Mouse (Mus musculus): ENCODE measurements around the gene Pole2. TPM values are rescaled to one million over a fixed set of nuclear protein-coding genes. Genes with fewer than 3 reads are reported as not detected.
A peak's percentile ranks its signal among the peaks of the same experiment; 100 is the strongest.

Pole2 gene
- 1.9 TPM in 2 replicates for polyA plus RNA-seq (2012; rRNA removed)

- Histone ChIP-seq H3K4me3 (ENCODE audit: insufficient read depth, low read depth, low read length) (peak within 1 kb of the TSS; percentile 70), H3K36me3 (ENCODE audit: control insufficient read depth, insufficient read depth, low read length) (no peaks in the 10 kb centered on the region), H3K4me1 (ENCODE audit: control insufficient read depth, insufficient read depth, low read length) (no peaks in the 10 kb centered on the region), H3K27ac (ENCODE audit: insufficient read depth, low read depth, low read length) (peak within 1 kb of the TSS; percentile 24; the same call in 1 of the 2 replicates), H3K27me3 (replicated peaks; ENCODE audit: control insufficient read depth, insufficient read depth, low read length) (no peaks in the 10 kb centered on the region)
- under 1% methylated on average over 37 of the region's 37 CpGs for WGBS
- peak; percentile 92 for DNase-seq
- TF ChIP-seq CTCF (conservative IDR thresholded peaks at IDR 0.05; ENCODE audit: insufficient read depth, insufficient read length, low read depth, low read length) (no peak), POLR2A (IDR thresholded peaks at IDR 0.05; ENCODE audit: low read depth, low read length) (no peak)
These were observed at the start of gene Pole2 for GRCm38 (mm10) chr12:69227776-69228466. Gene Pole2, minus strand, starts transcription at chr12:69228195.

- WGBS: 89% methylated on average over 2 of the region's 2 CpGs
- DNase-seq: no peak
- TF ChIP-seq CTCF (conservative IDR thresholded peaks at IDR 0.05; ENCODE audit: insufficient read depth, insufficient read length, low read depth, low read length): no peak
- TF ChIP-seq POLR2A (IDR thresholded peaks at IDR 0.05; ENCODE audit: low read depth, low read length): no peak
- H3K27me3 ChIP-seq (replicated peaks; ENCODE audit: control insufficient read depth, insufficient read depth, low read length): no peaks in the 10 kb centered on the region
- H3K4me1 ChIP-seq (ENCODE audit: control insufficient read depth, insufficient read depth, low read length): no peaks in the 10 kb centered on the region
- H3K27ac ChIP-seq (ENCODE audit: insufficient read depth, low read depth, low read length): no peak overlapping the region
- H3K4me3 ChIP-seq (ENCODE audit: insufficient read depth, low read depth, low read length): no peak overlapping the region
- no peaks in the 10 kb centered on the region for H3K36me3 ChIP-seq (ENCODE audit: control insufficient read depth, insufficient read depth, low read length)
These were observed 41.0 kb upstream of the Pole2 start for GRCm38 (mm10) chr12:69268956-69269355.

GRCm38 (mm10) chr12:69267956-69268632, 40.1 kb upstream of the Pole2 start:
- no peak for DNase-seq
- Histone ChIP-seq H3K27me3 (replicated peaks; ENCODE audit: control insufficient read depth, insufficient read depth, low read length) (no peaks in the 10 kb centered on the region), H3K36me3 (ENCODE audit: control insufficient read depth, insufficient read depth, low read length) (no peaks in the 10 kb centered on the region), H3K4me3 (ENCODE audit: insufficient read depth, low read depth, low read length) (no peak overlapping the region), H3K27ac (ENCODE audit: insufficient read depth, low read depth, low read length) (no peak overlapping the region), H3K4me1 (ENCODE audit: control insufficient read depth, insufficient read depth, low read length) (no peaks in the 10 kb centered on the region)
- WGBS: 78% methylated on average over 11 of the region's 11 CpGs
- no peak for TF ChIP-seq POLR2A (IDR thresholded peaks at IDR 0.05; ENCODE audit: low read depth, low read length)
- no peak for TF ChIP-seq CTCF (conservative IDR thresholded peaks at IDR 0.05; ENCODE audit: insufficient read depth, insufficient read length, low read depth, low read length)

GRCm38 (mm10) chr12:69265031-69265430, 37.0 kb upstream of the Pole2 start:
- Histone ChIP-seq H3K27ac (ENCODE audit: insufficient read depth, low read depth, low read length) (no peak overlapping the region), H3K36me3 (ENCODE audit: control insufficient read depth, insufficient read depth, low read length) (no peaks in the 10 kb centered on the region), H3K4me3 (ENCODE audit: insufficient read depth, low read depth, low read length) (no peak overlapping the region), H3K4me1 (ENCODE audit: control insufficient read depth, insufficient read depth, low read length) (no peaks in the 10 kb centered on the region), H3K27me3 (replicated peaks; ENCODE audit: control insufficient read depth, insufficient read depth, low read length) (no peaks in the 10 kb centered on the region)
- TF ChIP-seq POLR2A (IDR thresholded peaks at IDR 0.05; ENCODE audit: low read depth, low read length) (no peak), CTCF (conservative IDR thresholded peaks at IDR 0.05; ENCODE audit: insufficient read depth, insufficient read length, low read depth, low read length) (no peak)
- DNase-seq: no peak
- 87% methylated on average over 3 of the region's 3 CpGs for WGBS

GRCm38 (mm10) chr12:69262251-69262650, 34.3 kb upstream of the Pole2 start:
- Histone ChIP-seq H3K4me1 (ENCODE audit: control insufficient read depth, insufficient read depth, low read length) (no peaks in the 10 kb centered on the region), H3K4me3 (ENCODE audit: insufficient read depth, low read depth, low read length) (no peak overlapping the region), H3K27ac (ENCODE audit: insufficient read depth, low read depth, low read length) (no peak overlapping the region), H3K36me3 (ENCODE audit: control insufficient read depth, insufficient read depth, low read length) (no peaks in the 10 kb centered on the region), H3K27me3 (replicated peaks; ENCODE audit: control insufficient read depth, insufficient read depth, low read length) (no peaks in the 10 kb centered on the region)
- DNase-seq: no peak
- no peak for TF ChIP-seq CTCF (conservative IDR thresholded peaks at IDR 0.05; ENCODE audit: insufficient read depth, insufficient read length, low read depth, low read length)
- WGBS: 94% methylated on average over 5 of the region's 5 CpGs

GRCm38 (mm10) chr12:69257836-69258235, 29.8 kb upstream of the Pole2 start:
- Histone ChIP-seq H3K4me3 (ENCODE audit: insufficient read depth, low read depth, low read length) (no peak overlapping the region), H3K4me1 (ENCODE audit: control insufficient read depth, insufficient read depth, low read length) (no peaks in the 10 kb centered on the region), H3K27ac (ENCODE audit: insufficient read depth, low read depth, low read length) (no peak overlapping the region), H3K36me3 (ENCODE audit: control insufficient read depth, insufficient read depth, low read length) (no peaks in the 10 kb centered on the region), H3K27me3 (replicated peaks; ENCODE audit: control insufficient read depth, insufficient read depth, low read length) (no peaks in the 10 kb centered on the region)
- 85% methylated on average over 11 of the region's 11 CpGs for WGBS
- TF ChIP-seq CTCF (conservative IDR thresholded peaks at IDR 0.05; ENCODE audit: insufficient read depth, insufficient read length, low read depth, low read length): no peak
- DNase-seq: no peak

GRCm38 (mm10) chr12:69253806-69254205, 25.8 kb upstream of the Pole2 start:
- H3K27ac ChIP-seq (ENCODE audit: insufficient read depth, low read depth, low read length): no peak overlapping the region
- H3K27me3 ChIP-seq (replicated peaks; ENCODE audit: control insufficient read depth, insufficient read depth, low read length): no peaks in the 10 kb centered on the region
- H3K4me1 ChIP-seq (ENCODE audit: control insufficient read depth, insufficient read depth, low read length): no peaks in the 10 kb centered on the region
- TF ChIP-seq POLR2A (IDR thresholded peaks at IDR 0.05; ENCODE audit: low read depth, low read length) (no peak), CTCF (conservative IDR thresholded peaks at IDR 0.05; ENCODE audit: insufficient read depth, insufficient read length, low read depth, low read length) (no peak)
- H3K4me3 ChIP-seq (ENCODE audit: insufficient read depth, low read depth, low read length): no peak overlapping the region
- DNase-seq: no peak
- no peaks in the 10 kb centered on the region for H3K36me3 ChIP-seq (ENCODE audit: control insufficient read depth, insufficient read depth, low read length)
- WGBS: 92% methylated on average over 1 of the region's 1 CpGs
